In genomic region chr16:40567431-40567941, GRCm38 (mm10) we compare ENCODE assay signal across 20 mouse cellular contexts.
DNase-seq lines count a peak whose midpoint lies in the region; ATAC-seq lines count a peak whose summit lies in the region.
"Had no signal": no experiment of that assay in that cellular context is flagged by ENCODE, and none has a peak within 500 bp of the region (broad histone marks: within the 10 kb centered on the region; RNA-seq: fewer than 3 reads in every experiment).

No protein-coding gene starts in this region.

- DNase-seq in hindbrain, embryonic 10.5 days (ENCODE audit: low spot score) = no peak
- peak; percentile 84 to 89 for DNase-seq in cerebellum, postnatal 10 days
- no peak for DNase-seq in gastrocnemius, postnatal 36 days
- DNase-seq in gastrocnemius, adult 8-10 months (ENCODE audit: low spot score in 2 of 2) = no peak
- no peak for DNase-seq in kidney, postnatal 10 days
- DNase-seq: embryo, embryonic 11 days; gastrocnemius, postnatal 25 days; heart, postnatal 14 days; kidney, postnatal 14 days had no signal

- 46% methylated on average over 9 of the region's 9 CpGs for WGBS in hindbrain, embryonic 13.5 days
- WGBS in hindbrain, embryonic 10.5 days = 81% methylated on average over 9 of the region's 9 CpGs
- 65% methylated on average over 9 of the region's 9 CpGs for WGBS in midbrain, embryonic 15.5 days

- ATAC-seq in hindbrain, embryonic 13.5 days (ENCODE audit: low FRiP score) = peak; percentile 61; the same call in 1 of the 2 replicates
- peak; percentile 98 for ATAC-seq in cerebellum, adult (ENCODE audit: insufficient number of reproducible peaks, low FRiP score, low TSS enrichment)
- peak; percentile 33; the same call in 1 of the 2 replicates for ATAC-seq in midbrain, embryonic 15.5 days (replicated peaks)
- ATAC-seq: intestine, embryonic 16.5 days; lung, postnatal 0 days had no signal

- peak overlapping the region; percentile 6; the same call in 1 of the 2 replicates for H3K4me2 ChIP-seq in hindbrain, embryonic 13.5 days
- no peak overlapping the region for H3K4me2 ChIP-seq in midbrain, embryonic 15.5 days
- H3K4me2 ChIP-seq: midbrain, embryonic 12.5 days; neural tube, embryonic 12.5 days had no signal

- H3K27me3 ChIP-seq in hindbrain, embryonic 13.5 days = no peaks in the 10 kb centered on the region
- no peaks in the 10 kb centered on the region for H3K27me3 ChIP-seq in hindbrain, embryonic 10.5 days (ENCODE audit: insufficient read depth, poor library complexity, severe bottlenecking)
- no peaks in the 10 kb centered on the region for H3K27me3 ChIP-seq in midbrain, embryonic 15.5 days (replicated peaks)
- H3K27me3 ChIP-seq: midbrain, embryonic 12.5 days; neural tube, embryonic 12.5 days had no signal

- no peak overlapping the region for H3K9ac ChIP-seq in hindbrain, embryonic 13.5 days
- H3K9ac ChIP-seq in midbrain, embryonic 15.5 days = no peak overlapping the region
- H3K9ac ChIP-seq: liver, embryonic 14.5 days; midbrain, embryonic 12.5 days; neural tube, embryonic 12.5 days had no signal

- H3K27ac ChIP-seq in hindbrain, embryonic 13.5 days = no peak overlapping the region
- H3K27ac ChIP-seq in hindbrain, embryonic 10.5 days = no peak overlapping the region
- no peak overlapping the region for H3K27ac ChIP-seq in midbrain, embryonic 15.5 days
- H3K27ac ChIP-seq: heart, embryonic 10.5 days; limb, embryonic 10.5 days; liver, embryonic 14.5 days; midbrain, embryonic 12.5 days; neural tube, embryonic 12.5 days had no signal

- H3K4me3 ChIP-seq in hindbrain, embryonic 13.5 days = no peak overlapping the region
- no peak overlapping the region for H3K4me3 ChIP-seq in hindbrain, embryonic 10.5 days
- H3K4me3 ChIP-seq in midbrain, embryonic 15.5 days = no peak overlapping the region
- H3K4me3 ChIP-seq: erythroblast, embryonic 14.5 days; heart, embryonic 10.5 days; limb, embryonic 10.5 days; midbrain, embryonic 12.5 days; neural tube, embryonic 12.5 days had no signal

- intact Hi-C loops in gastrocnemius, postnatal 36 days (cut with DNase I) = no loop called here

- peaks cover 7% of the 10 kb centered on the region; the same call in 1 of the 2 replicates for H3K4me1 ChIP-seq in hindbrain, embryonic 13.5 days (replicated peaks)
- H3K4me1 ChIP-seq in hindbrain, embryonic 10.5 days (replicated peaks) = no peaks in the 10 kb centered on the region
- H3K4me1 ChIP-seq in midbrain, embryonic 15.5 days = peaks cover 2% of the 10 kb centered on the region; the same call in 1 of the 2 replicates
- H3K4me1 ChIP-seq: heart, embryonic 10.5 days; limb, embryonic 10.5 days; midbrain, embryonic 12.5 days; neural tube, embryonic 12.5 days had no signal

- H3K36me3 ChIP-seq in hindbrain, embryonic 13.5 days = no peaks in the 10 kb centered on the region
- no peaks in the 10 kb centered on the region for H3K36me3 ChIP-seq in hindbrain, embryonic 10.5 days
- H3K36me3 ChIP-seq in midbrain, embryonic 15.5 days (replicated peaks) = no peaks in the 10 kb centered on the region
- H3K36me3 ChIP-seq: heart, embryonic 10.5 days; limb, embryonic 10.5 days; midbrain, embryonic 12.5 days; neural tube, embryonic 12.5 days had no signal

- no peaks in the 10 kb centered on the region for H3K9me3 ChIP-seq in hindbrain, embryonic 13.5 days
- H3K9me3 ChIP-seq in hindbrain, embryonic 10.5 days = no peaks in the 10 kb centered on the region
- H3K9me3 ChIP-seq in midbrain, embryonic 15.5 days = no peaks in the 10 kb centered on the region
- H3K9me3 ChIP-seq: heart, embryonic 10.5 days; limb, embryonic 10.5 days; midbrain, embryonic 12.5 days; neural tube, embryonic 12.5 days had no signal

Comparison
In these comparisons a context has a peak if more than half of its experiments do, and no peak if none do; other contexts are left out.
1. ATAC-seq: peak in every context shown above with its lines; median percentile 98 in cerebellum, adult; 61 in hindbrain, embryonic 13.5 days; 33 in midbrain, embryonic 15.5 days.
2. DNase-seq: peak in cerebellum, postnatal 10 days (2 of 2); none in hindbrain, embryonic 10.5 days (single experiment), gastrocnemius, postnatal 36 days (0 of 2), gastrocnemius, adult 8-10 months (0 of 2) and kidney, postnatal 10 days (single experiment).